Mouse (Mus musculus) gastrocnemius, adult 18-20 months (tissue): ENCODE measurements around the gene Ttc3. TPM values are rescaled to one million over a fixed set of nuclear protein-coding genes. Genes with fewer than 3 reads are reported as not detected.

Source experiments
- DNase-seq: peaks from one replicate; pipeline ENCODE4 v3.0.0; 2021; ENCODE audit warnings: low spot score
- total RNA-seq, 2 experiments: library from RNA; stranded (reverse); gene quantifications; 2 replicates each; pipeline ENCODE4 v1.2.3; 2021

Ttc3 gene
- total RNA-seq, 2 experiments from 2014 or later = 59.4 to 61.8 TPM

- no peak for DNase-seq
Measured at GRCm38 (mm10) chr16:94356776-94357494, 13.5 kb upstream of the Ttc3 start.

- no peak for DNase-seq
Measured at GRCm38 (mm10) chr16:94358091-94358490, 12.3 kb upstream of the Ttc3 start.

- no peak for DNase-seq
Measured at GRCm38 (mm10) chr16:94360578-94361350, 9.7 kb upstream of the Ttc3 start.

- DNase-seq = no peak
Measured at GRCm38 (mm10) chr16:94362174-94362873, 8.1 kb upstream of the Ttc3 start.

- no peak for DNase-seq
Measured at GRCm38 (mm10) chr16:94363814-94364213, 6.6 kb upstream of the Ttc3 start.

GRCm38 (mm10) chr16:94365435-94365834, 5.0 kb upstream of the Ttc3 start:
- DNase-seq = no peak

DNA sequence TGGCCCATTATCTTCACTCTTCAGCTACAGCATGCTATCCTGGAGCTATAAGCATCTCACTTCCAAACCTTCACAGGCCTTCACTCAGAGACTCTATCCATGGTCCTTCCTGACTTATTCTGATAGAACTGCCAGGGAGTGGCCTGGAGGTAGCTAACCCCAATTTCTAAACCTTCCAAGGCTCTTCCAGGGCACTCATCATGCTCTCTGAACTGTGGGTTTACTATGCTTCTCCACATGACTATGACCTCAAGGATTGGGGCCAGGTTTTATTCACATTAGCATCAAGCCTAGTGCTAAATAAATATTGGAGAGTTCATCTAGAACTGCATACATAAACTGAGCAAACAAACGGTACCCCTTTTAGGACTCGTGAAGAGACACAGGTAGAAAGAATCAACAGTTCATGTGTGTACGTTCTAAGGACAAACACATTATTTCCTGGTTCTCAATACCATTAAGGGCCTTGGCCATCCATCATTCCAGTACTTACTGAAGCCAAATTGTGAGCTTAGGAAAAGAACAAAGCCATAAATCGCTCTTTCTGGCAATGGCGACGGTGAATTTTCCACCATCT, 734 bp upstream of the Ttc3 start:
- no peak for DNase-seq

DNA sequence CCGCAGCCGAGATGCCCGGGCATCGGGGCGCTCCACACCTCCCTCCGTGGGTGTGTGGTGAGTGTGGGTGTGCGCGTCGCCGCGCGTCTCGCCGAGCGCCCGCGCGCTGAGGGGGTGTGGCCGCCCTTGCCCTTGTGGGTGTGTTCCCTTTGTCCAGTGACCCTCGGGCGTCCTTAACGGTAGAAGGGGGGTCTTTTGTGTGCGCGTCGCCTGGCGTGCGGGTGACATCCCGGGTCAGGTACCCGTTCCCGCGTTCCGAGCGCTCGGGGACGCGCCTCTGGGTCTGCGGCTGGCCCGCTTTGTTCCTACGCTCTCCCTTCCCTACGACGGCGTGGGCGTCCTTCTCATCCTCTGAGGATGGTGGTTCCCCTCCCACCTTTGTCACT, 490 bp downstream of the Ttc3 start:
- DNase-seq = peak; percentile 57

- peak; percentile 60 for DNase-seq
Measured at GRCm38 (mm10) chr16:94371301-94371931, 998 bp downstream of the Ttc3 start, which contains the start of gene Pigp. TSS of gene Pigp (minus strand) at chr16:94371842.

DNA sequence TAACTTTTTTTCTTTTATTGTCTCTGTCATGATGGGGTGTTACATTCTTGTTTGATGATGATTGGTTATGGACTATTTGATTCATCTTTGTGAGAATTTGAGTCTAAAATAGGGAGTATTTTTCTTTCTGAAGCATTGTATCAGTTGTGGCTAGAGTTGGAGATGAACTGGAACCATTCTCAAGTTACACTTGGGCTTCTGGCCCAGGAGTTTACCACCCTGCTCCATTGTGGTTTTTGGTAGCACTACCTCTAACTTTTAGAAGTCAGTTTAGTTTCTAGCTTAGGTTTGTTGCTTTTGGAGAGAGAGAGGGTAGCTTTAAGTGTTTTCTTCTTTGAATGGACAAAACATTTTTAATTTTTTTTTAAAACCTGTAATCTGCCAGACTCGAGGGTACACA, 9.0 kb downstream of the Ttc3 start:
- no peak for DNase-seq

DNA sequence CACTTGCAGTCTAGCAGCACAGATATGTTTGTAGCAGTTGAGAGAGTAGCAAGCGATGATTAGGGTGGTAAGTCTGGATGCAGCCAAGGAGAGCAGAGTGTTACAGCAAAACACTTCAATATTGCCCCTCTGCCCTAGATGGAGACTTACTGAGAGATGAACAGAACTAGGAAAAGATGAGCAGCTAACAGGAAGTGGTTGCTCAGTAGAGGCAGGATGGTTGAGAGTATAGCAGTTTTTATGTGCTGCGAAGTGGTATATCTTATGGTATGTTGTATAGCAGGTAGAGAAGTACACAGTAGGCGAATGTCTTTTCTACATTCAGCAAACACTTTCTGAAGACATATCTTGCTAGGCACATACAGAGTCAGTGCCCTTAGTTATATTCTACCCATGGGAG, 12.9 kb downstream of the Ttc3 start:
- no peak for DNase-seq

DNA sequence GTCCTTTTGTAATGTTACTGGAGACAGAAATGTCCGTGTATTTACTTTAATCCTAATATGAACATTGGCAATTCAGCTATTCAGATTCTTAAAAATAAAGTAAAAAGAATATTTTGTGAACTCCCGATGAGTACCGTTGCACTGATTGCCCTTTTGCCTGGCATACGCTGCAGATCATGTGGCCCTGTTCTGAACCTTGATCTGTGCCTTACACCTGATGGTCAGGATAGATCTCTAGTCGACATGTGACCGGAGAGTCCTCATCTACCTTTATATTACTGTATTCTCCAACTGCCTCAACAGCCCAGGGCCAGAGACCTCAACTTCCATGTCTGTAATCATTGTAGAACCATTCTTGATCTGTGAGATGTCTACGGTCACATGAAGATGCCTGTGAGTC, 17.3 kb downstream of the Ttc3 start:
- DNase-seq = no peak

GRCm38 (mm10) chr16:94392299-94392698, 21.9 kb downstream of the Ttc3 start:
- DNase-seq = no peak

- DNase-seq = peak; percentile 13
Measured at GRCm38 (mm10) chr16:94395051-94395450, 24.6 kb downstream of the Ttc3 start.

GRCm38 (mm10) chr16:94396641-94397040, 26.2 kb downstream of the Ttc3 start:
- DNase-seq = no peak

DNA sequence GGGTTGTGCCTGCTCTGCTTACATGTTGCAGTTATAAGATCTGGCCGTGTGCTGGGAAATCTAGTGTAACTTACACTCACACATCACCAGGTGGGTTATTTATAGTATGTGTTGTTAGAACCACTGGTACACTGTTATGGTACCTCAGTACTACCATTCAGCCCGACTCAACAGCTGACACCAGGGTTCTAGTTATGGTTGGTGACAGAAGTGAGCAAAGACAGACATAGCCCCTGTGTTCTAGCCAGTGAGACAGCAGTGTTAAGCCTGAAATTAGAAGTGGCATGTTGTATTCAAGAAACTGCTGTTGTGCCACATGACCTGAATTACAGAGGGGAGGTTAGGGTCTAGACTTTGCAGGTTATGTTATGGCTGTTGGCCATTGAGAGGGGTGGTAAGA, 28.7 kb downstream of the Ttc3 start:
- DNase-seq = peak; percentile 19

- peak; percentile 42 for DNase-seq
Measured at GRCm38 (mm10) chr16:94401636-94402035, 31.2 kb downstream of the Ttc3 start.

- DNase-seq = peak; percentile 12
Measured at GRCm38 (mm10) chr16:94402185-94402584, 31.8 kb downstream of the Ttc3 start.

DNA sequence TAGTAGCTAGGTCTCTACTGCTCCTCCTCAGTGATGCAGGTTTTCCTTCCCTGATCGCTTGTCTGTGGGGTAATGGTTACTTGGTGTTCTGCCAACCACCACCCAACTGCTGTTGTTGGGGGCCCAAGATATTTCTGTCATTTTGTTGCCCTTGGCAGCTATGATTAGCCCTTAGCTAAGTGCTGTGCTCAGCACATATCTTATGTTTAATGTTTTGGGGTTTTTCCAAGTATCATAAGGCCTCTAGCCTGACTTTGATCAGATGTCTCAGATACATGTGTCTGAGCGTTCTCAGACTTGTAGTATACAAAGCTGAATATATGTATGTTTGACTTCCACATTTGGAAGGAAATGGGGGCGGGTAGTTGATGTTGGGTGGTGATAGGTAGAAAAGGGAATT, 40.9 kb downstream of the Ttc3 start:
- peak; percentile 53 for DNase-seq

DNA sequence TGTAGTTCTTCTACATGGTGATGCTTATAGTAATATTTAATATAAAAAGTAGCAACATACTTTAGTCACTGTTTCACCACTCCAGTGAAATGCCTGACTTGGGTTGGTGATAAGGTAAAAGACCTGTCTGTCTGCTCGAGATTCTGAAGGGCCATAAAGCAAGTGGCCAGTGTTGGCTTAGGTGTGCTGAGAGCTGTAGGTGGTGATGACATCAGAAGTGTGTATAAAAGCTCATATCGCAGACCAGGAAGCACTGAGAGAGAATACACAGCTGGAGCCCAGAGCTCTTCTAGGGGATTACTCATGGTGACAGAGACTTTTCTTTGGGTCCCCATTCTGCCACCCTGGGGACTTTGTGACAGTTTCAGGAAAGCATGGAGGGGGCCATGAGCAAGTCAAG, 41.8 kb downstream of the Ttc3 start:
- no peak for DNase-seq

DNA sequence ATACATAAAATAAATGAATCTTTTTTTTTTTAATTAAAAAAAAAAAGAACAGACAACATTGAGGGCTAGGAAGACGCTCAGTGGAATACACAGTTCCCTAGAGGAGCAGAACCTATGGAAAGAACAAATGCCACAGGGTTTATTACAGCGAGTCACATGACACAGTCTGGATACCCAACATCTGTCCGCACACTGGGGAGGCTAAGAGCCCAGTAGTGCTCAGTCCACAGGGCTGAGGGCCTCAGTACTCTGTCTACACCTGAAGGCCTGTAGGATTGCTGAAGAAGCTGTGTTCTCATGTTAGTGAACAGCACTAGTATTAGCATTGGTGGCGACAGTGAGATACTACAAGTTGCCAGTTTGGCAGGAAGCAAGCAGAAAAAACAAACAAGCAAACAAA, 42.3 kb downstream of the Ttc3 start:
- DNase-seq = no peak

GRCm38 (mm10) chr16:94414151-94414550, 43.7 kb downstream of the Ttc3 start:
- no peak for DNase-seq
